Mouse (Mus musculus) spleen, postnatal 4 days (tissue): ENCODE results near the gene Cox4i1.

Source experiments
- DNase-seq, 2 experiments: peaks; one replicate each; pipeline ENCODE4 v3.0.0; 2022; ENCODE audit warnings: low spot score in 2 of 2

The Cox4i1 gene

GRCm38 (mm10) chr8:120664566-120664965 is 3.5 kb upstream of the Cox4i1 start:
- no peak for DNase-seq

GRCm38 (mm10) chr8:120665726-120666455 is 2.1 kb upstream of the Cox4i1 start:
- peak in 1 of 2 experiments; percentile 45 for DNase-seq

- no peak for DNase-seq
Measured at GRCm38 (mm10) chr8:120666807-120667470, 1.1 kb upstream of the Cox4i1 start.

- DNase-seq: no peak
Measured at GRCm38 (mm10) chr8:120668374-120668905, 418 bp downstream of the Cox4i1 start, which contains the start of gene Emc8. Gene Emc8 (minus strand): TSS chr8:120668573.

- no peak for DNase-seq
Measured at GRCm38 (mm10) chr8:120671775-120672174, 3.8 kb downstream of the Cox4i1 start.

- DNase-seq: no peak
Measured at GRCm38 (mm10) chr8:120672626-120673229, 4.7 kb downstream of the Cox4i1 start.

GRCm38 (mm10) chr8:120673298-120673697 is 5.3 kb downstream of the Cox4i1 start:
- DNase-seq: no peak

GRCm38 (mm10) chr8:120675718-120676117 is 7.7 kb downstream of the Cox4i1 start:
- no peak for DNase-seq

- DNase-seq: peak; percentile 77 to 95
Measured at GRCm38 (mm10) chr8:120678447-120678846, 10.4 kb downstream of the Cox4i1 start.

GRCm38 (mm10) chr8:120679629-120680387 is 11.8 kb downstream of the Cox4i1 start:
- no peak for DNase-seq

GRCm38 (mm10) chr8:120680405-120680804 is 12.4 kb downstream of the Cox4i1 start:
- peak in 1 of 2 experiments; percentile 47 for DNase-seq

GRCm38 (mm10) chr8:120681113-120681512 is 13.1 kb downstream of the Cox4i1 start:
- no peak for DNase-seq

- DNase-seq: peak; percentile 79 to 90
Measured at GRCm38 (mm10) chr8:120683602-120684001, 15.6 kb downstream of the Cox4i1 start.

- DNase-seq: no peak
Measured at GRCm38 (mm10) chr8:120684082-120684481, 16.1 kb downstream of the Cox4i1 start.

- no peak for DNase-seq
Measured at GRCm38 (mm10) chr8:120685097-120685496, 17.1 kb downstream of the Cox4i1 start.

- DNase-seq: no peak
Measured at GRCm38 (mm10) chr8:120685591-120685990, 17.6 kb downstream of the Cox4i1 start.

- DNase-seq: peak in 1 of 2 experiments; percentile 48
Measured at GRCm38 (mm10) chr8:120686051-120686450, 18.0 kb downstream of the Cox4i1 start.

- DNase-seq: no peak
Measured at GRCm38 (mm10) chr8:120686576-120686975, 18.6 kb downstream of the Cox4i1 start.

- DNase-seq: no peak
Measured at GRCm38 (mm10) chr8:120687786-120688185, 19.8 kb downstream of the Cox4i1 start.

GRCm38 (mm10) chr8:120688511-120688910 is 20.5 kb downstream of the Cox4i1 start:
- no peak for DNase-seq

GRCm38 (mm10) chr8:120692934-120693333 is 24.9 kb downstream of the Cox4i1 start:
- no peak for DNase-seq
